Mouse (Mus musculus) left cerebral cortex, adult 6 months (tissue): ENCODE results near the gene Ankrd13c. TPM values are rescaled to one million over a fixed set of nuclear protein-coding genes. Genes with fewer than 3 reads are reported as not detected.

Experiments
- long read RNA-seq, 2 experiments: library from polyadenylated mRNA; unstranded; transcript quantifications; one replicate each; pipeline ENCODE4 v2.0.0; 2019 to 2020
- polyA plus RNA-seq: library from polyadenylated mRNA; unstranded; fragments of <200 nt; fragmentation: Nextera tagmentation; gene quantifications from 2 replicates; pipeline ENCODE4 v1.2.3, GENCODE M21; 2021

Gene Ankrd13c
- 23.6 and 31.6 TPM in 2 replicates for polyA plus RNA-seq
- long read RNA-seq, experiment 1, transcript Ankrd13c-201 (13 exons, 3,903 nt): major isoform, 179 of 240 reads
- long read RNA-seq, experiment 1, partial matches to known transcripts: 36 of 240 reads
- long read RNA-seq, experiment 1, other reads (novel, unspliced or antisense): 22 of 240 reads
- long read RNA-seq, experiment 2, partial matches to known transcripts: 38 of 38 reads
- long read RNA-seq, experiment 2, other reads (novel, unspliced or antisense): 0 of 38 reads

GRCm38 (mm10) chr3:157946843-157947358, at the start of gene Ankrd13c:
Gene Ankrd13c, plus strand, starts transcription at chr3:157947239.

GRCm38 (mm10) chr3:157924692-157925328, 22.2 kb upstream of the Ankrd13c start, which contains the start of gene Cth:
Gene Cth, minus strand, starts transcription at chr3:157925077.

GRCm38 (mm10) chr3:158036329-158036988, 89.4 kb downstream of the Ankrd13c start, which contains the start of the genes Srsf11 and Lrrc40:
Gene Srsf11, minus strand, starts transcription at chr3:158036639.
Gene Lrrc40, plus strand, starts transcription at chr3:158036662.

Other genes starting within 250 kb of the Ankrd13c start
- gene Cth, start 22.2 kb upstream of the Ankrd13c start, polyA plus RNA-seq: 6.0 and 6.8 TPM in 2 replicates
- 115 and 124 TPM in 2 replicates for gene Srsf11, start 89.4 kb downstream of the Ankrd13c start, polyA plus RNA-seq
- 29.7 and 37.2 TPM in 2 replicates for gene Lrrc40, start 89.4 kb downstream of the Ankrd13c start, polyA plus RNA-seq